Mouse (Mus musculus) mesoderm, embryonic 11.5 days (tissue): ENCODE measurements at regions not wholly inside any gene's neighbourhood (a gene's known extent, or its start where the extent isn't known, plus 50 kb on each side); places are given as distances from the start of the nearest gene placed in this dataset.

Source experiments
- DNase-seq: peaks from one replicate; pipeline ENCODE4 v3.0.0-alpha.2; 2012; ENCODE audit warnings: low read depth, low spot score

DNA sequence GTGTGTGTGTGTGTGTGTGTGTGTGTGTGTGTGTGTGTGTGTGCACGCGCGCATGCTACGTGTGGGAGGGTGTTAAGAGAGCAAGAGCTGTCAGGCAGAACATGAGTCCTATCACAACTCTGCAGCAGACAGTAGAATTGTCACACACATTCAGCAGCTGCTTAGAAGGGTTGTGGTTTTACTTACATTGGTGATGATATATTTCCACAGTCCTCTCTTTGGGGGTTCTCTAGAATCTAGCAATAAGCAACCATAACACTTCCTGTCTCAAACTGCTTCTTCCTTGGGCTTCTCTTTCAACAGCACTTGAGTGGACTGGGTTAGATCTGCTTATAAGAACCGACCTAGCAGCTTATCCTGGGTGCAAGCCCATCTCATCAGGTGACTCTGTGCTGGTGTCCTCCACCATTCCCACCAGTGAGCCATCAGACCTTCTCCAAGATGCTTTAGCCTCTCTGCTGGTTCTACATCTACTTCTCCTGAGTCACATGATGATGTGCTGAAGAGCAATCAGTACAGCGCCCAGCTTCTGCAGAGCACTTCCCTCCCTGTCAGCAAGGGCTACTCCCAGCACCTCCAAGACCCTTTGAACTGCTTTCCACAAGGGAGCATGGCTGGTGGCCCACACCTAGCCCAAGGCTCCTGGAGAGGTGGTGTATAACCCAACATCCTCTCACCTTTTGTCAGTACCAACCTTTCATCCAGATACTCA lies 222.6 kb downstream of the Wdr11 start:
- no peak for DNase-seq

DNA sequence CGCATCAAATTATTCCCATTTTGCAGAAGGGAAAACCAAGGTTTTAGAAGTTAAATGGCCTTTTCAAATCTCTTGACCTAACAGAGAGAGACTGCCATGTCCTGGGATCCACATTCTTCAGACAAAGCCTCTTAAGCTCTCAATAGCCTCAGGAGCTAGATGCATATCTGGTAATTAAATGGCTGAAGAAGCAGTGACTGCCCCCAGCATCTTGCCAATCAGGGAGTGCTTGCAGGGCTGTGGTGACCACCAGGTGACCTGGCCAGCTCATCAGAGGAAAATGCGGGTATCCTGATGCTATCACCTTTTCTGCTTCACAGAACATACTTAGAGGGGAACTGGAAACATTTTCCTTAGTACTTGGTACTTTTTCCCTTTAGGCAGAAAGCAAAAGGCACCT lies 227.2 kb downstream of the Wdr11 start:
- DNase-seq, result no peak

DNA sequence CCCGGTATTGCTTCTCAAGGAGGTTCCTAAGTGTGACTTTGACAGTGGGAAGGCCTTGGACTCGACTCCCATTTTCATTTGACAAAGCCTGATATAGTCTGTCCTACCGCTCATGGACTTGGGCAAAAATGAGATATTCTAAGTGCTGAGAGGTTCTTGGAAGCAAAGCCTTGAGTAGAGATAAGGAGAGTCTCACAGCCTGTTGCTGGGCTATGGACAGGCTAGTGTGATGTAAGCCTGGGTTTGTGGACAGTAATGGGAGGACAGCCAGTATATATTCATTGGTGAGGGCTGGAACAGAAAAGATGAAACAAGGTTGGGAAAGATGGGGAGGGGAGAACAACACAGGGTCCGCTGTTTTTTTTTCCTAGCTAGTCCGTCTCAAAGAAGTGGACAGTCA lies 228.0 kb downstream of the Wdr11 start:
- no peak for DNase-seq

DNA sequence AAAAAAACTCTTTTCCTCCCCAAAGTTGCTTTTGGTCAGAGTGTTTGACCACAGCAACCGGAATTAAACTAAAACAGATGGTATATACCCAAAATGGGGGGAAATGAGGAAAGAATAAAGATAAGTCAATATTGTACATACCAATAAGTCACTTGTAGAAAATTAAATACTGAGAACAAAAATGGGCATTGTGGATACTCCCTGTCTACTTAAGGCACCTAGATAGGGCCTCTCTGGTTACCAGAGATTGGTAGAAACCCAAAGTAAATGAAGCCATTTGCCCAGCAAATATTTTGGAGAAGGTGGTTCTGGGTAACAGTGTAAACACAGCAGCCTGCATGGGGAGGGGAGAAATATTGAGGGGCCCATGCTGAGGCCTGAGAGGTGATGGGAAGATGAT lies 237.3 kb downstream of the Wdr11 start:
- no peak for DNase-seq

DNA sequence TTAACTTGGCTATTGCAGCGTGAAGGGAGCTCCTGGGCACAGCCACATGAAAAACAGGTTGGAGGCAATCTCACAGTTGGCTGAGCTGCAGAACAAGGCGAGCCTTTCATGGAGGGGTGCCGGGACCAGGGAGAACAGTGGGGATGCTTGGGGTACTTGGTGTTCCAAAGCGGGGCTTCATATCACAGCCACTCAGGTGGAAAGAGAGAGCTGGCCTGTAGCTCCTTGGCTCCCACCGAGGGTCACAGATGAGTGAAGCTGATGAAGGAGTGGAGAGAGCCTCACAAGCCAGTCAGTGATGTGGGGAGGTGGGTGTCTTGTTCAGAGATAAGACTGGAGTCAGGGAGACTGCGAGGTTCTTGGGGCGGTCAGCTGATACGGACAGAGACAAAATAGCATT lies 241.2 kb downstream of the Wdr11 start:
- no peak for DNase-seq

DNA sequence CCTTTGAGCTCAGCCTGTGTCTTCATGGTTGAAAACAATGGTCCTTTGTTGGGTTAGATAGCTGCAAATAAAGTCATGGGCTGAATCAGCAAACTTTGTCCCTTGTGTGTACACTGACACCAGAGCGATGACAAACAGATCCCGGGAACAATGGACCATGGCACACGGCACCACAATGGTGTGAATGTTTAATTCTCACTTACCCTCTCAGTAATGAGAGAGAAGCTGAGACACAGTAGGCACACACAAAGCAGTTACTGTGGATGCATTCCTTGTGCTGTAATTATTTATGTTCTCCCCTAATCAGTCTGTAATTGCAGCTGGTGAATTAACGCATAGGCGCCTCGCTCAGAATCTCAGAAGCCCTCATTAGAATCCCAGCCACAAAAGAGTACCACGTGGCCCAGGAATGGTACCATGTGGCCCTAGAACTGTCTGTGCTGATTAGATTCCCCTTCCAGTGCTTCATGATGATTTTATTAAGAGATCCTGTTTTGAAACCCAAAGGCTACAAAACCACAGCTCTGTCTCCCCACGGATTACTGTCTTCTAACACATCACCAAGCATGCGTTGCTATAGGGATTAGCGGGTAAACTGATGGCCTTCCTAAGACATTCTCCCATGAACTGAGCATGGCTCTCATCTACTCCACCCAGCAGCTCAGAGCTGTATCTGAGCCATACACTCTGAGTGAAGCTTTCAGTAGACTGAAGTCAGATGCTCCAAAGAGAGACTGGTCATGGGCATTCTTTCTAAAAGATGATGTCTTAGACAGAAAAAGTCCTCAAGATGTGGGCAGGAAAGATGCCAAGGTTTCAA lies 250.8 kb downstream of the Wdr11 start:
- DNase-seq, result no peak

DNA sequence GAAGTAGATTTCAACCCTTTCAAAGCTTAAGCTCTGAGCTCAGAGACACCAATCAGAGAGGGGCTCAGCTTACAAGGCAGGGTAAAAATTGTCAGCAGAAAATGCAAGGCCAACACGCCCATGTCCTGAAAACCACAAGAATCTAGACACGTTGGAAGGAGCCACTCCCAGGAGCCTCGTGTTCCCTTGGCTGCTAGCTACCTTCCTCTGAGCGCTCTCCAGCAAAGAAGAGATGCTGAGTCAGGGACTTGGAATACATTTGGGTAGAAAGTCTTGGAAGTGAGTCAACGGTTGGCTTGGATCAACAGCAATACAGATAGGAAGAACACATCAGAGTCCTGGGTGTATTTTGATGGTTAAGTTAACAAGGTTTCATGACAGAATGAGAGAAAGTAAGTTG lies 255.5 kb downstream of the Wdr11 start:
- no peak for DNase-seq

DNA sequence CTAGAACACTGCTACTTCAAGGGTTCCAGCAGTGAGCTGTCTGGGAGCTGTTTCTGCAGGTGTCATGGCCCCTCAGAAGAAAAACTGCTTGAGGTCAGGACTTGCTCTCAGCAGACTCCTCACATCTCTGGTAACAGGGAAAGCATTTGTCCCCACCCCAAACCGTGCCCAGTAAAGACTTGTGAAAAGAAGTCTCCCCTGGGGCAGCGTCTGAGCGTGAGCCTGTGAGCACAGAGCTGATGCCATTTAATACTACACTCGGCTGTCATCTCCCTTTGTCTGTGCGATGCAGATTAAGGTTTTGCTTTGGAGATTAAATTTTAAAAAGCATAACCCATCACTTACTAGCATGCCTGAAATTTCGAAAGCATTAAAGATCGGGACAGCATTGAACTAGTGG lies 261.9 kb downstream of the Wdr11 start:
- no peak for DNase-seq

DNA sequence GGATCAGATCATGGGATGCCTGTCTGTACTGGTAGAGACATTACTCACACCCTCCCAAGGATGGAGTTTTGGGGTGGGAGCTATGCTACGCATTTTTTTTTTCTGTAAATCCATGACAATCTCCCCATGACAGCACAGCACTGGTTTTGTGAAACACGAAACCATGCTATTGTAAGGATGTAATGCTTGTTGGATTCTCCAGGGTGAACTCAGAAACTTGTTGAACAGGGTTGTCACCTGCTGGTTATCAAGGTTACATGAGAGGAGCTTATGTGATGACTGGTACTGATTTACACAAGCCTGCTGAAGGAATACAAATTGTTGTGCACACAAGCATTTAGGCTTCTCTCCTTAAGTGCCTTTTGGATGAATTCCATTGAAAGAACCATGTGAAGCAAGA lies 263.3 kb downstream of the Wdr11 start:
- no peak for DNase-seq

DNA sequence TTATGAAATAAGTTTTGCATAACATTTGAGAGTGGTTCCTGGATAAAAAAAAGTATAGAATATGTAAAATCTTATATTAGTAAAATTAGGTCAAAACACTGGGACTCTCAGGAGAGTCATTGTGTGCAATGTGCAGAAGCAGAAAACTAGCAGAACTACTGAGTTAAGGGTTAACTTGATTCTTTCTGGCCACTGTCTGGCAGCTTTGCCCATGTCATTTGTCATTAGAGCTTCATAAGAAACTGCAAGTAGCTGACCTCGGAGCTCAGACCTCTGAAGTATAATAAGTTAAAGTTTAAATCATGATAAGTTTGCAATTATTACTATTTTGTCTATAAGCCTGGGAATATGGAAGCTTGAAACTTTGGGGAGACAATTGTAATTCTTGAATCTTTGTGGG lies 271.3 kb downstream of the Wdr11 start:
- no peak for DNase-seq

DNA sequence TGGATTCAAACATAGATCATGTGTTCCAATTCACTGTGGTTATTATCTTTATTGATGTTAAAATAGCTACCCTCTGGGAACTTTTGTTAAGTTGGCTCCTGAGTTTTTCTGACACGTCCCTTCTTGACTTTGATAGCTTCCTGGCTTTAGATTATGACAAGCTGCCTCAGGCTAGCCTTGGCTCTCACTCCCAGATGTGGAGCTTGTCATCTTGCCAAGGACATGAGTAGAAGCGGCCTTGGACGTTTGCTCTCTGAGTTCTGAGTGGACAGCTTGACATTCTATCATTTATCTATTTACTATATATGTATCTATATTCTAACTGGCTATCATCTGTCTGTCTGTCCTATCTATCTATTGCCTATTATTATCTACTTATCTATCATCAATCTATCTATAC lies 273.9 kb downstream of the Wdr11 start:
- no peak for DNase-seq

DNA sequence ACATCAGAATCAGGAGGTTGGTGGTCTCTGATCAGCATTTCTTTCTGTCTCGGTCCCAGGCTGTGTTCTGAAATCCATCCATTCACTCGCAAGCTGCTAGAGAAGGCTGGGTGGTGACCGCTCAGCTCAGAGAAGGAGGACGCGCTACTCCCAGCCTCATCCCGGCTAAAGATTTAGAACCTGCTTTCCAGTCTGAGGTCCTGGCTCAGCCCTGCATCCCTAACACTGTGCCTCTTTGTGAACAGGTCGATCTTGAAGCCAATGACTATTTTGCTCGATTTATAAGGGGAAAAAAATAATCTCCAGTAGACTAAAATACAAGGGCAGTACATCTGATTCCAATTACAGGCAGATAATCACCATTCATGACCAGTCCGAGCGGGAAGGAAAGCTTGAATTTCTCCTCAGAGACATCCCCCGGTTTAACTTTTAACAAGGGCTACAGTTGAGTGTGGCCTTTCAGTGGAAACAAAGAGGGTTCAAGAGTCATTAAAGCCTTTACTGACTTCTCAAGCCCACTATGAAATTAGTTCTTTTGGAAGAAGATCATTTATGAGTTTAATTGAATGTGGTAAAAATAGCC lies 280.6 kb downstream of the Wdr11 start:
- DNase-seq, result no peak

DNA sequence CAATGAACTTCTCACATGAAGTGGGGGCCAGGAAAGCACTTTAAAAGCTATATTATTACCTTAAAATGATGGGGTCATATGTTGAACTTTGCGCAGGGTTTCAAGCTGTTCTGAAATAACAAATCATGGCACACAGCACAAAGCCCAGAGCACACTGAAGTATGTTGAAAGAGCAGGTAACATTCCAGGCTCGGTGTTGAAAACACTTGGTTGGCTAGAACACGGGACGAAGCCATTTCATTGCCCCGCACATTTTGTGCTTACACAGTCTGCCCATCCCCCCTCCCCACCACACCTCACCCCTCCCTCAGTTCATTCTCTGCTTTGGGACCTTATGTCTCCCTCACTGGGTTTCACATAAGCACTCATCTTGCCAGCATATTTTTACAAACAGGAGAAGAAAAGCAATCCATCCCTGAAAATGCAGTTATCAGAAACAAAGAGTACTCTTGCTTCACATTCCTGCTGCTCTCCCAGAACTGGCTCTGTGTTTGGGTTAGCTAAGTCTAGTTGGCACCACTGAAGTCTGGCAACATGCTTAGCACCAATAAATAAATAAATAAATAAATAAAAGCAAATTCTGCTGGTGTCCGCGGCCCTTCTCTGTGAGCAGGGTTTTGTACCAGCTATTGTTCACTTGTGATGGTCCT lies 284.7 kb downstream of the Wdr11 start:
- no peak for DNase-seq

DNA sequence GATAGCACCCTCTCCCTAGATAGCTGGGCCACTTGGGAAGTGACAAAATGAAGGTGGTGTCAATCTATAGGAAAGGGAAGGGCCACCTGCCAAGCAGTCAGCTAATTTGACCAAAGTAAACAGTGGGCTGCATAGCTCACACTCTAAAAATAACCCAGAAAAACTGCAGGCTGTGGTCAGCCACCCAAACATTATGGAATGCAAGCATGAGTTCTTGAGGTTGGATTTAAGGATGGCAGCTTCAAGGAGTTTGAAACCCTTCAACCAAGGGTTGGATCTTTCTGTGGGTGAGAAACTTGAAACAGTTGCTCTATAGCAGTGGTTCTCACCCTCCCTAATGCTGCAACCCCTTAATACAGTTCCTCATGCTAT lies 285.2 kb downstream of the Wdr11 start:
- no peak for DNase-seq

DNA sequence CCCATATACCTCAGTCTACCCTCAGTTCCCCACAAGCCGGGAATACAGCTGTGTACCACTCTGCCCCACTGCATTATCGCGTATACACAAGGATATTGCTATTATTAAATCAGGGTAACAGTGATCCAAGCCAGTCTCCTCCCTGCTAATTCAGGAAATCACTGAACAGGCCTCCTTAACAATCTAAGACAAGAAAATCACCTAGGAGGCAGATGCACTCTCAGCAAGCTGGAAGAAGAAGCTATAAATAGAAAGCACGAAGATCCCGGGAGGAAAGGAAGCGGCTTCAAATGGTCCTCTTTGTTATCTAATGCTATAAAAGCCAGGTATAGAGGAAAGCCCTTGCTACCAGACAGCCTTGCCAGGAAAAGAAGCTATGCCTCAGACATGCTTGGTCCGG lies 304.6 kb downstream of the Wdr11 start:
- no peak for DNase-seq

DNA sequence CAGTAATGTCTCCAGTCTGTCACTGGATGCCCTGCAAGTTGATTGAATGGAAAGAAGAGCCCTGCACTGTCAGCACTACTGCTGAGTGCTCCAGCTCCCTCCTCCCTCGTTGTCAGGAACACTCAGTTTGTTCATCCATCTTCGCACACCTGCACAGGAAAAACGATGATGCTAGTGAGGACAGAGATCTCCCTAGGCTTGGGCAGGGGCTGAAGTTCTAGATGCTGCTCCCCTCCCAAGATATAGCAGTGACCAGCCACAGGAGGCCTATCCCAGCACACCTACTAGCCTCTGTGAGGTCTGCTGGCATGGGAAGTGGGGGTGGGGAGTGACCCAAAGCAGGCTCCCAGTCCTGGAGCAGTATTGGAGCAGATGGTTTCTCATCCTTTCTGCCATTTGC lies 305.8 kb downstream of the Wdr11 start:
- DNase-seq, result no peak

DNA sequence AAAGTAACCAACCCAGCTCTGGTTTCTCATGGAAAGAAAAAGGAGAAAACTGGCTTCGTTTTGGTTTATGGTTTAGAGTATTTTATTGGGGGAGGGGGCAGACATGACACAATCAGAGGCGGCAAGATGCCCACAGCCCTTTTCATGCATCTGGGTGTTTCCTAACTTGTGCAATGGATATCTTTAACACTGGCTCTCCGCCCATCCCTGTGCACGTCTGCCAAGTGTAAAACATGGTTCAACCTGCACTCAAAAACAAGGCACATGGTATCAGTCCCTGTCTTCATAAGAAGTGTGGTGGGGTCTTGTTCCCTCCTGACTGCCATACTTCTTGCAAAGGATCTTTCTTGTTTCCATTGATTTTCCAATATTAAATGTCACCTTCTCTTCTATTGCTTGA lies 310.6 kb downstream of the Wdr11 start:
- no peak for DNase-seq

DNA sequence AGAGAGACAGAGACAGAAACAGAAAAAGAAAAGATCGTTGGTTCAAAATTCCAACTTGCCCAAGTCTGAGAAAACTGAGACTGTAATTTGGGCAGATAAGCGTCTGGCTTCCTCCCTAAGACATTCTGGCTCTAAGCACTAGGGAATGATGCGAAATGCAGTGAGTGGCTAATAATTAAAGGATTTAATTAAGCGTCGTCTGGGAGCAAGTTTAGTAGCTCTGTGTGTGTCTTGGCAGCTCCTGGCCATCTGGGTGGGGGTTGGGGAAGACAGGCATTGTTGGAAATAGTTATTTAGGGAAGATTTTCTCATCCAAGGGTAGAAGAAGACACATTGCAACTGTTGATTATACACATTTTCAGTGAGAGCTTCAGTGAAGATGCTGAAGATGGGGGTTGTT lies 311.5 kb downstream of the Wdr11 start:
- DNase-seq, result no peak

DNA sequence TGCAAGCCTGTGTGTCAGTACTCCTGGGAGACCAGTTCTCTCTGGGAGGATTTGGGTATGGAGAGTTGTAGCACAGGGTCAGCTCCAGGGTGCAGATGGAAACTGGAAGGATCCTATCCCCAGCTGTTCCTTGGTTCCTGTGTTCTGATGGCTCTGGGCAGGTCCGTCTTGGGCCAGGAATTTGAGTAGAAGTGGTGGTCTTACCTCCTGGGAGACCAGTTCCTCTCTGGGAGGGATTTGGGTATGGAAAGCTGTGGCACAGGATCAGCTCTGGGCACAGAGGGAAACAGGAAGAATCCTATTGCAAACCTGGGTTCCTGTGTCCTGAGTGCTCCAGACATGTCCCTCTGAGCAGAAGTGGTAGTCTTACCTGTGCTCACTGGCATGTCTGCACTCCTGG lies 314.5 kb downstream of the Wdr11 start:
- DNase-seq, result no peak

DNA sequence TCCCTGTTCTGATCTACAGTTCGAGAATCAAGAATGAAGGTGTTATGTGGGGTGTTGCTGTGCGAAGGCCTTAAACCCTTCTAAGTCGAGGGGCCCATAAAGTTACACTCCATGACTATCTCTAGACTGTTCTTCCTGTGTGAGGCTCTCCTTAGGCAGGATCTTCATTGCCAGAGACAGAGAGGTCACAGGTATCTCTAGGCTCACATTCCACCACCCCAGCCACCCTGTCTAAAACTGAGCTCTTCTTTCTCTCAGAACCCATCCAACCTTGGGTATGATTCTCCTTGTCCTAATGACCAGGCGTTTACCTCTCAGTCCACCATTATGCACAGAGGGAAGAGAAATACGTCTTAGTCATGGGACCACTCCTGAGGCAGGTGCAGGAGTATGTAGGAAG lies 317.2 kb downstream of the Wdr11 start:
- no peak for DNase-seq

DNA sequence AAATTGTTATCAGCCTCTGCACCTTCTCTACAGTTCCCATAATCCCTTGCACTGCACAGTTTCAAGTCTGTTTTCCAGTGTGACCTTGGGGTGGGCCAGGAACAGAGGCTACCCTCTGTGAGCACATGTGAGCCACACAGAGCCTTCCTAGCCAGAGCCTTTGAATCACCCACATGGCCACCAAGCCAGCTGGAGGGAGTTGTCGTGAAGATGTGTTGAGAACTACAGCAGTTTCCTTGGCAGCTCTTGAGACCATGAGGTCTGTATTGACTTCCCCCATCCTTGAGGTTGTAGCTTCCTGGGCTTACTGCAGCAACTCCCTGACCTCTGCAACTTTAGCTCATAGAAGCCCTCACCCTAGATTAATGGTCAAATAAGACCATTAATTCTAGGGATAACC lies 318.1 kb downstream of the Wdr11 start:
- DNase-seq, result no peak

DNA sequence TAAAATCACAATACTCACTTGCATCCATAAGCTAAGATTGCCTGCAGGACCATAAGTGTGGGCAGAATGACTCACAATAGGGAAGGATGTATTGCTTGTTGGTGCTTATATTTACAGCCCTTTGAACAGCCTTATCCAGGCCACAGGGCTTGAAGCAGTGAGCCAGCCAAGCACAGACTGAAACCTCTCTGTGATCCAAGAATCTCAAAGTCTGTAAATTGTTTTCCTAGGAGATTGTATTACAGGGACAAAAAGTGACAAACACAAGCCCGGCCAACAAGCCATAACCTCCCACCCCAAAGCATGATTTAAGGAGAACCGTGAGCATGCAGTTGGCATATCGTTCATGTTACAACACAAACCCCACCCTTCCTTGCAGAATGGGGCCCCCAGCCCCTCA lies 319.2 kb downstream of the Wdr11 start:
- DNase-seq, result no peak

DNA sequence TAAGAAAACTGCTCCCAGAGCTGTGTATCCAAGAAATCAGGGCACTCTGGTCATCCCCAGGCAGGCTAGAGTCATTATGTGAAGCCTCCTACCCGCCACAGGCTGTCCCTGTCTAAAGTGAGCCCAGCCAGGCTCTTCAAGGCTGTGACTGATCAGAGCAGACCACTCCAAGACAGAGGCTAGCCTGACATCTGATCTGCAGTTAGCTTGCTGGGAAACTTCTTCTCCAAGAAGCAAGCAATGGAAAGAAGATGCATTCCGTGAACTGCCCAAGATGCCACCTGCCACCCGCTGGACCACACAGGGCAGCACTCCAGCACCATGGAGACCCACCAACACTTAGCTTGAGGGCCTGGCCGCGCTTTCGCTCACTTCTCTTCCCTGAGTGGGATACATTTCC lies 323.2 kb downstream of the Wdr11 start:
- DNase-seq, result no peak
